9 mouse cellular contexts compared by ENCODE assay signal in the genomic region with DNA sequence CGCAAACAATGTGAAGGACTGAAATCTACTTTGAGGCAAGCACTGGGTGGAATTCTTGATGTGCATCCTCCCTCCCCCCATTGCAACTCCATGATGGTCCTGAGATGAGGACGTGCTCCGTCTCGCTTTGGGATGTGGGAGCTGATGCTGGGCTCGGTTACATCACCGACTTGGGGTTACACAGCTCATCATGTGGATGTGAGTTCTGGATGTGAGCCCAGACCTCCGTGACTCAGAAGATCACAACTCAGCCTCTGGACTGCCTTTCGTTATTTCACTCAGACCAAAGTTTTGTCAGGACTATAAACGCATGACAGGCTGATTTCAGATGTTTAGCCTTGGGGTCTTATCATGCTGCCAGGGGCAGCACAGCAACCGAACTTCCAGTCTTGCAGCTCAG. TPM values are rescaled to one million over a fixed set of nuclear protein-coding genes. Genes with fewer than 3 reads are reported as not detected.
A peak's percentile ranks its signal among the peaks of the same experiment; 100 is the strongest.
DNase-seq lines count a peak whose midpoint lies in the region; ATAC-seq lines count a peak whose summit lies in the region.
"Had no signal": no experiment of that assay in that cellular context is flagged by ENCODE, and none has a peak within 500 bp of the region (broad histone marks: within the 10 kb centered on the region; RNA-seq: fewer than 3 reads in every experiment).

No protein-coding gene starts in this region.

- no peak overlapping the region for H3K4me2 ChIP-seq in kidney, embryonic 16.5 days (replicated peaks; ENCODE audit: low read depth, low read length)
- H3K4me2 ChIP-seq in heart, embryonic 15.5 days, result no peak overlapping the region
- no peak overlapping the region for H3K4me2 ChIP-seq in midbrain, embryonic 14.5 days (ENCODE audit: low read length)

- H3K9me3 ChIP-seq in kidney, embryonic 16.5 days (ENCODE audit: low read length), result no peaks in the 10 kb centered on the region
- H3K9me3 ChIP-seq in heart, embryonic 15.5 days (replicated peaks), result no peaks in the 10 kb centered on the region
- H3K9me3 ChIP-seq in midbrain, embryonic 14.5 days (ENCODE audit: control insufficient read depth, low read length), result no peaks in the 10 kb centered on the region

- no peaks in the 10 kb centered on the region for H3K36me3 ChIP-seq in kidney, embryonic 16.5 days (ENCODE audit: insufficient read depth, low read length)
- no peaks in the 10 kb centered on the region for H3K36me3 ChIP-seq in heart, embryonic 15.5 days
- H3K36me3 ChIP-seq in midbrain, embryonic 14.5 days (ENCODE audit: control insufficient read depth, insufficient read depth, low read length), result no peaks in the 10 kb centered on the region

- H3K27ac ChIP-seq in kidney, embryonic 16.5 days (ENCODE audit: low read length), result no peak overlapping the region
- H3K27ac ChIP-seq in heart, embryonic 15.5 days, result peak overlapping the region; percentile 55; the same call in 1 of the 2 replicates
- H3K27ac ChIP-seq in midbrain, embryonic 14.5 days (replicated peaks; ENCODE audit: low read depth, low read length), result no peak overlapping the region

- no peak for ATAC-seq in kidney, embryonic 16.5 days (ENCODE audit: low FRiP score, low TSS enrichment)
- no peak for ATAC-seq in heart, embryonic 15.5 days (replicated peaks; ENCODE audit: insufficient number of reproducible peaks, insufficient read depth, low FRiP score, low read depth)
- no peak for ATAC-seq in midbrain, embryonic 14.5 days (ENCODE audit: low FRiP score, low TSS enrichment)

- H3K9ac ChIP-seq in kidney, embryonic 16.5 days (replicated peaks; ENCODE audit: low read length), result no peak overlapping the region
- no peak overlapping the region for H3K9ac ChIP-seq in heart, embryonic 15.5 days
- H3K9ac ChIP-seq in midbrain, embryonic 14.5 days (replicated peaks; ENCODE audit: low read length), result no peak overlapping the region

- no peak overlapping the region for H3K4me3 ChIP-seq in kidney, embryonic 16.5 days (ENCODE audit: low read length)
- no peak overlapping the region for H3K4me3 ChIP-seq in heart, embryonic 15.5 days
- H3K4me3 ChIP-seq in midbrain, embryonic 14.5 days (replicated peaks; ENCODE audit: low read depth, low read length), result no peak overlapping the region

- no peaks in the 10 kb centered on the region for H3K27me3 ChIP-seq in kidney, embryonic 16.5 days (ENCODE audit: insufficient read depth, low read length)
- H3K27me3 ChIP-seq in heart, embryonic 15.5 days, result no peaks in the 10 kb centered on the region
- H3K27me3 ChIP-seq in midbrain, embryonic 14.5 days (ENCODE audit: control insufficient read depth, insufficient read depth, low read length), result no peaks in the 10 kb centered on the region
- H3K27me3 ChIP-seq: CH12.LX had no signal

- 65% methylated on average over 10 of the region's 10 CpGs for WGBS in kidney, embryonic 16.5 days
- 37% methylated on average over 10 of the region's 10 CpGs for WGBS in heart, embryonic 15.5 days
- 85% methylated on average over 10 of the region's 10 CpGs for WGBS in midbrain, embryonic 14.5 days

- peaks cover 34% of the 10 kb centered on the region for H3K4me1 ChIP-seq in kidney, embryonic 16.5 days (ENCODE audit: insufficient read depth, low read length)
- H3K4me1 ChIP-seq in heart, embryonic 15.5 days (replicated peaks), result peaks cover 56% of the 10 kb centered on the region
- peaks cover 11% of the 10 kb centered on the region; the same call in 1 of the 2 replicates for H3K4me1 ChIP-seq in midbrain, embryonic 14.5 days (ENCODE audit: control insufficient read depth, insufficient read depth, low read length)

- peak; percentile 48 for DNase-seq in kidney, adult 11 months
- peak; percentile 91 for DNase-seq in adrenal gland, adult 2 months
- peak; percentile 65 for DNase-seq in lung, postnatal 14 days
- DNase-seq in thymus, adult 18-20 months, result no peak
- no peak for DNase-seq in thymus, postnatal 36 days
- DNase-seq in midbrain, embryonic 14.5 days, result no peak

RNA-seq across cellular contexts. Expression of a gene that starts 4.3 kb away (rescaled TPM):
- polyA plus RNA-seq in kidney, embryonic 16.5 days (2015; fragmentation: Nextera tagmentation; extraction: Ambion mirVana), result 2.2 TPM in 2 replicates
- total RNA-seq in adrenal gland, adult 2 months (2021), result 1 to 10 TPM; 2.2 to 5.1 TPM
- 4.5 and 6.5 TPM in 2 replicates for polyA plus RNA-seq in adrenal gland, adult 2 months (2012; rRNA removed)
- polyA plus RNA-seq in heart, embryonic 15.5 days (2015; fragmentation: Nextera tagmentation; extraction: Ambion mirVana), result 0.87 and 2.3 TPM in 2 replicates
- polyA plus RNA-seq in midbrain, embryonic 14.5 days (2014; fragmentation: Nextera tagmentation; extraction: Ambion mirVana), result 56.4 and 65.9 TPM in 2 replicates

Comparison
In these comparisons a context has a peak if more than half of its experiments do, and no peak if none do; other contexts are left out.
1. DNase-seq: peak in kidney, adult 11 months (single experiment), adrenal gland, adult 2 months (single experiment) and lung, postnatal 14 days (single experiment); none in thymus, adult 18-20 months (0 of 2), thymus, postnatal 36 days (0 of 2) and midbrain, embryonic 14.5 days (single experiment).